Mouse (Mus musculus): ENCODE measurements at regions not wholly inside any gene's neighbourhood (a gene's known extent, or its start where the extent isn't known, plus 50 kb on each side); places are given as distances from the start of the nearest gene placed in this dataset.

- TF ChIP-seq CTCF (IDR thresholded peaks at IDR 0.05; ENCODE audit: low read depth, low read length) (no peak), POLR2A (IDR thresholded peaks at IDR 0.05; ENCODE audit: extremely low read depth, insufficient read depth, low read length) (no peak)
These were observed 91.6 kb downstream of the Xrcc2 start for GRCm38 (mm10) chr5:25613844-25614658.

Data from liver, adult 2 months (tissue).